ENCODE assay signal across 26 mouse cellular contexts in the genomic region with DNA sequence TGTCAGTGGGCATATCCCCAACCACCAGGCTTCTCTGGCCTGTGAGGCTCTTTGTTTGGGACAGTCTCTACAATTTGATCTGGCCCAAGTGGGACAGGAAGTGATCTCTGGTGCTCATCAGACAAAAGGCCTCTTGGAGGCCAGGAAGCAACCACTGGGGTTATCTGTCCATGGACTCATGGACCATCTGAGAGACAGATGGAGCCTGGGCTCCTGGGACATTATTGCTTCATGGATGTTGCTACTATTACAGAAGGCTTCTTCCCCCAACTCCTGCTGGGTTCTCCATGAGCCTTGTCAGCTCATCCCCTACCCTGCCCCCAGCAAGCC. TPM values are rescaled to one million over a fixed set of nuclear protein-coding genes. Genes with fewer than 3 reads are reported as not detected.
DNase-seq lines count a peak whose midpoint lies in the region; ATAC-seq and TF ChIP-seq lines count a peak whose summit lies in the region.
"Had no signal": no experiment of that assay in that cellular context is flagged by ENCODE, and none has a peak within 500 bp of the region (broad histone marks: within the 10 kb centered on the region; RNA-seq: fewer than 3 reads in every experiment).

No protein-coding gene starts in this region.

- no peak overlapping the region for H3K4me2 ChIP-seq in heart, embryonic 11.5 days
- no peak overlapping the region for H3K4me2 ChIP-seq in liver, embryonic 13.5 days
- H3K4me2 ChIP-seq in liver, embryonic 11.5 days: no peak overlapping the region
- H3K4me2 ChIP-seq: liver, embryonic 12.5 days; lung, embryonic 14.5 days; neural tube, embryonic 15.5 days had no signal

- no peak for ATAC-seq in heart, embryonic 11.5 days (replicated peaks; ENCODE audit: insufficient number of reproducible peaks, low FRiP score, low TSS enrichment)
- 0 out of 2 replicates have a peak, but pooled peaks have one; percentile 10 for ATAC-seq in liver, embryonic 13.5 days (ENCODE audit: low read depth)
- ATAC-seq in liver, embryonic 11.5 days (replicated peaks; ENCODE audit: low FRiP score): no peak
- ATAC-seq: forebrain, postnatal 0 days; midbrain, embryonic 16.5 days had no signal

- peaks cover 9% of the 10 kb centered on the region for H3K4me1 ChIP-seq in heart, embryonic 11.5 days (ENCODE audit: control insufficient read depth, insufficient read depth, low read length)
- H3K4me1 ChIP-seq in liver, embryonic 13.5 days (replicated peaks): peaks cover 9% of the 10 kb centered on the region
- H3K4me1 ChIP-seq in liver, embryonic 11.5 days (replicated peaks; ENCODE audit: control insufficient read depth, insufficient read depth, low read length): peaks cover 14% of the 10 kb centered on the region
- no peaks in the 10 kb centered on the region for H3K4me1 ChIP-seq in bone marrow, adult 2 months (ENCODE audit: control insufficient read depth, insufficient read depth, low read length)

- DNase-seq in heart, postnatal 25 days (ENCODE audit: low spot score): no peak
- no peak for DNase-seq in liver, embryonic 13.5 days
- no peak for DNase-seq in liver, embryonic 11.5 days (ENCODE audit: low spot score)
- DNase-seq in kidney, postnatal 14 days: peak; percentile 43
- no peak for DNase-seq in spleen, adult 18-20 months
- DNase-seq: adrenal gland, postnatal 25 days; cerebellum, adult 9-10 months; forebrain, postnatal 0 days; gastrocnemius, postnatal 14 days; left cerebral cortex, postnatal 4 days; lung, embryonic 14.5 days; right cerebral cortex, adult 18-20 months; thymus, postnatal 25 days had no signal

- no peak overlapping the region for H3K9ac ChIP-seq in heart, embryonic 11.5 days (ENCODE audit: low read depth, low read length)
- H3K9ac ChIP-seq in liver, embryonic 13.5 days: no peak overlapping the region
- no peak overlapping the region for H3K9ac ChIP-seq in liver, embryonic 11.5 days (ENCODE audit: low read depth, low read length)
- H3K9ac ChIP-seq: forebrain, postnatal 0 days; liver, embryonic 12.5 days; lung, embryonic 14.5 days; neural tube, embryonic 15.5 days had no signal

- H3K9me3 ChIP-seq in heart, embryonic 11.5 days (replicated peaks; ENCODE audit: control insufficient read depth, low read length): no peaks in the 10 kb centered on the region
- no peaks in the 10 kb centered on the region for H3K9me3 ChIP-seq in liver, embryonic 13.5 days (replicated peaks)
- H3K9me3 ChIP-seq in liver, embryonic 11.5 days (ENCODE audit: control insufficient read depth, low read length): no peaks in the 10 kb centered on the region
- H3K9me3 ChIP-seq: liver, embryonic 12.5 days; neural tube, embryonic 15.5 days had no signal

- H3K4me3 ChIP-seq in heart, embryonic 11.5 days (ENCODE audit: low read depth, low read length): no peak overlapping the region
- H3K4me3 ChIP-seq in liver, embryonic 13.5 days (replicated peaks): no peak overlapping the region
- H3K4me3 ChIP-seq in liver, embryonic 11.5 days (ENCODE audit: low read depth, low read length): no peak overlapping the region
- H3K4me3 ChIP-seq in bone marrow, adult 2 months (replicated peaks; ENCODE audit: control insufficient read depth, low read depth, low read length): no peak overlapping the region
- H3K4me3 ChIP-seq: liver, embryonic 12.5 days; myocyte; neural tube, embryonic 15.5 days had no signal

- intact Hi-C loops in heart, postnatal 25 days (cut with DNase I): no loop called here

- peak overlapping the region; percentile 15; the same call in 1 of the 2 replicates for H3K27ac ChIP-seq in heart, embryonic 11.5 days (ENCODE audit: low read depth, low read length)
- no peak overlapping the region for H3K27ac ChIP-seq in liver, embryonic 13.5 days
- H3K27ac ChIP-seq in liver, embryonic 11.5 days (ENCODE audit: low read depth, low read length): no peak overlapping the region
- H3K27ac ChIP-seq in bone marrow, adult 2 months (ENCODE audit: control insufficient read depth, insufficient read depth, low read depth, low read length, poor library complexity): peak overlapping the region; percentile 12; the same call in 1 of the 2 replicates
- H3K27ac ChIP-seq: hindbrain, postnatal 0 days; liver, embryonic 12.5 days; neural tube, embryonic 15.5 days had no signal

- TF ChIP-seq POLR2A in bone marrow, adult 2 months (IDR thresholded peaks at IDR 0.05; ENCODE audit: borderline replicate concordance, control insufficient read depth, low read depth, low read length): no peak

- no peak for TF ChIP-seq CTCF in bone marrow, adult 2 months (IDR thresholded peaks at IDR 0.05; ENCODE audit: control insufficient read depth, insufficient read depth, low read length)

- H3K36me3 ChIP-seq in heart, embryonic 11.5 days (ENCODE audit: control insufficient read depth, insufficient read depth, low read length): no peaks in the 10 kb centered on the region
- no peaks in the 10 kb centered on the region for H3K36me3 ChIP-seq in liver, embryonic 13.5 days
- no peaks in the 10 kb centered on the region for H3K36me3 ChIP-seq in liver, embryonic 11.5 days (ENCODE audit: control insufficient read depth, insufficient read depth, low read length)
- H3K36me3 ChIP-seq: liver, embryonic 12.5 days; neural tube, embryonic 15.5 days had no signal

- peaks cover 3% of the 10 kb centered on the region; the same call in 1 of the 2 replicates for H3K27me3 ChIP-seq in heart, embryonic 11.5 days (ENCODE audit: control insufficient read depth, insufficient read depth, low read length)
- H3K27me3 ChIP-seq in liver, embryonic 13.5 days: no peaks in the 10 kb centered on the region
- H3K27me3 ChIP-seq in liver, embryonic 11.5 days (replicated peaks; ENCODE audit: control insufficient read depth, insufficient read depth, low read length): no peaks in the 10 kb centered on the region

RNA-seq across cellular contexts. Expression of a gene that starts 22.4 kb away (rescaled TPM):
- polyA plus RNA-seq in heart, embryonic 11.5 days (2014; fragmentation: Nextera tagmentation; extraction: Ambion mirVana): 15.0 and 18.2 TPM in 2 replicates
- total RNA-seq in heart, postnatal 25 days (2021): 10 to 100 TPM; 17.8 to 18.4 TPM
- 54.1 and 58.3 TPM in 2 replicates for polyA plus RNA-seq in liver, embryonic 13.5 days (2015; fragmentation: Nextera tagmentation; extraction: Ambion mirVana)
- 87.2 and 93.3 TPM in 2 replicates for polyA plus RNA-seq in liver, embryonic 11.5 days (2014; fragmentation: Nextera tagmentation; extraction: Ambion mirVana)
- 193 and 436 TPM in 2 replicates for polyA plus RNA-seq in bone marrow, adult 2 months (2011; ENCODE audit: insufficient read depth, insufficient read length, low replicate concordance, missing spikeins)

RNA-seq across cellular contexts. Expression of a gene that starts 53.7 kb away (rescaled TPM):
- 0.39 TPM in 1 of 2 replicates, not detected in the other for polyA plus RNA-seq in heart, embryonic 11.5 days (2014; fragmentation: Nextera tagmentation; extraction: Ambion mirVana)
- not detected for total RNA-seq in heart, postnatal 25 days (2021)
- 0.05 TPM in 2 replicates for polyA plus RNA-seq in liver, embryonic 13.5 days (2015; fragmentation: Nextera tagmentation; extraction: Ambion mirVana)
- 0.29 and 0.32 TPM in 2 replicates for polyA plus RNA-seq in liver, embryonic 11.5 days (2014; fragmentation: Nextera tagmentation; extraction: Ambion mirVana)
- polyA plus RNA-seq in bone marrow, adult 2 months (2011; ENCODE audit: insufficient read depth, insufficient read length, low replicate concordance, missing spikeins): not detected in 2 replicates
- total RNA-seq: adrenal gland, postnatal 25 days; gastrocnemius, postnatal 14 days; heart, adult 18-20 months; hematopoietic stem cell, adult 5-6 weeks; megakaryocyte-erythroid progenitor cell, adult 5-6 weeks had no signal
- polyA plus RNA-seq: intestine, embryonic 16.5 days; lung, embryonic 14.5 days; myocyte; small intestine, adult 2 months; testis, adult 2 months had no signal

Comparison
In these comparisons a context has a peak if more than half of its experiments do, and no peak if none do; other contexts are left out.
1. H3K27ac ChIP-seq: peak in heart, embryonic 11.5 days (single experiment) and bone marrow, adult 2 months (single experiment); none in liver, embryonic 13.5 days (single experiment) and liver, embryonic 11.5 days (single experiment).